Mouse (Mus musculus) forebrain, embryonic 11.5 days (tissue): Measurements from ENCODE around the gene Cnnm2. TPM values are rescaled to one million over a fixed set of nuclear protein-coding genes. Genes with fewer than 3 reads are reported as not detected.
A peak's percentile ranks its signal among the peaks of the same experiment; 100 is the strongest.
"Not testable (repeated sequence)": the region's sequence is repeated elsewhere in the genome, so short reads cannot be mapped to it uniquely, and the experiment has no call there.

Source experiments
- ATAC-seq: fragments of 200-750 bp; cut with Nextera tagmentation; replicated peaks from 2 replicates; pipeline ENCODE4 v1.8.0; 2017; ENCODE audit warnings: moderate TSS enrichment; ENCODE audit not compliant: low FRiP score
- DNase-seq: peaks from one replicate; pipeline ENCODE4 v3.0.0-alpha.2; 2017; ENCODE audit warnings: low spot score
- H3K27ac ChIP-seq: fragments of 300-500 bp; sonication (generic); 2 replicates; pipeline ENCODE4 v1.5.1; 2014; ENCODE audit warnings: low read depth, low read length
- H3K27me3 ChIP-seq: fragments of 300-500 bp; sonication (generic); 2 replicates; pipeline ENCODE4 v1.6.1; 2014; ENCODE audit warnings: mild to moderate bottlenecking, low read length, mixed read lengths; ENCODE audit not compliant: control insufficient read depth, insufficient read depth
- H3K36me3 ChIP-seq: fragments of 300-500 bp; sonication (generic); 2 replicates; pipeline ENCODE4 v1.6.1; 2014; ENCODE audit warnings: mild to moderate bottlenecking, low read length, moderate library complexity, mixed read lengths; ENCODE audit not compliant: control insufficient read depth, insufficient read depth
- H3K4me1 ChIP-seq: fragments of 300-500 bp; sonication (generic); replicated peaks from 2 replicates; pipeline ENCODE4 v1.6.1; 2014; ENCODE audit warnings: low read length, mixed read lengths; ENCODE audit not compliant: control insufficient read depth, insufficient read depth
- H3K4me2 ChIP-seq: fragments of 300-500 bp; sonication (generic); 2 replicates; pipeline ENCODE4 v1.6.1; 2014; ENCODE audit warnings: low read depth, mild to moderate bottlenecking, low read length, moderate library complexity, mixed read lengths; ENCODE audit not compliant: severe bottlenecking
- H3K4me3 ChIP-seq: fragments of 300-500 bp; sonication (generic); 2 replicates; pipeline ENCODE4 v1.5.1; 2014; ENCODE audit warnings: low read depth, low read length
- H3K9ac ChIP-seq: fragments of 300-500 bp; sonication (generic); 2 replicates; pipeline ENCODE4 v1.6.1; 2014; ENCODE audit warnings: low read length
- H3K9me3 ChIP-seq: fragments of 300-500 bp; sonication (generic); 2 replicates; pipeline ENCODE4 v1.6.1; 2016; ENCODE audit warnings: low read length, mixed read lengths; ENCODE audit not compliant: control insufficient read depth
- WGBS: fragments of 180-500 bp; shearing (Covaris S2); extraction: QIAGEN DNeasy Blood & Tissue Kit; methylation state at CpG from one replicate; pipeline ENCODE4 v1.1.7; 2014; 5-methylcytosine and 5-hydroxymethylcytosine counted together
- polyA plus RNA-seq: library from polyadenylated mRNA; unstranded; fragments of >200 nt; fragmentation: Nextera tagmentation; extraction: Ambion mirVana; gene quantifications from 2 replicates; pipeline ENCODE4 v1.2.1, GENCODE M21; 2014

Cnnm2 gene
- polyA plus RNA-seq, 1 experiment from 2014 or later = 3.8 TPM

GRCm38 (mm10) chr19:46728909-46729308 is 32.5 kb upstream of the Cnnm2 start:
- H3K4me3 ChIP-seq = no peak overlapping the region
- no peak overlapping the region for H3K9ac ChIP-seq
- 91% methylated on average over 3 of the region's 3 CpGs for WGBS
- peak; percentile 18 for DNase-seq
- no peaks in the 10 kb centered on the region for H3K36me3 ChIP-seq
- H3K9me3 ChIP-seq = no peaks in the 10 kb centered on the region
- H3K27me3 ChIP-seq = no peaks in the 10 kb centered on the region
- no peaks in the 10 kb centered on the region for H3K4me1 ChIP-seq
- H3K4me2 ChIP-seq = no peak overlapping the region
- no peak overlapping the region for H3K27ac ChIP-seq
- no peak for ATAC-seq

- Histone ChIP-seq H3K36me3 (no peaks in the 10 kb centered on the region), H3K27me3 (no peaks in the 10 kb centered on the region), H3K4me2 (no peak overlapping the region), H3K9me3 (no peaks in the 10 kb centered on the region), H3K4me3 (no peak overlapping the region), H3K4me1 (no peaks in the 10 kb centered on the region), H3K9ac (no peak overlapping the region), H3K27ac (no peak overlapping the region)
- WGBS = 93% methylated on average over 10 of the region's 10 CpGs
- DNase-seq (peak; percentile 42), ATAC-seq (no peak)
Measured at GRCm38 (mm10) chr19:46731351-46731750, 30.0 kb upstream of the Cnnm2 start.

DNA sequence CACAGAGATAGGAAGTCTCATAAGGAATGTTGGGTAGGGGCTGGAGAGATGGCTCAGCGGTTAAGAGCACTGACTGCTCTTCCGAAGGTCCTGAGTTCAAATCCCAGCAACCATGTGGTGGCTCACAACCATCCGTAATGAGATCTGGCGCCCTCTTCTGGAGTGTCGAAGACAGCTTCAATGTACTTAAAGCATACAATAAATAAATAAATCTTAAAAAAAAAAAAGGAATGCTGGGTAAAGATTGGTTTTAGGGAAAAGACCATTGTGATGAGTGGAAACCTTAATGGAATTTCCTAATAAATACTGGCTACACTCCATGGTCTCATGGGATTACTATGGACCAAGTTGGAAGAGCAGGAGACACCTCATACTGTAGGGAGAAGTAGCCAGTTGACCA is 28.7 kb upstream of the Cnnm2 start:
- H3K27ac ChIP-seq, ATAC-seq, H3K4me3 ChIP-seq, H3K27me3 ChIP-seq, H3K4me1 ChIP-seq, H3K4me2 ChIP-seq, H3K9ac ChIP-seq, H3K36me3 ChIP-seq, H3K9me3 ChIP-seq: not testable (repeated sequence)
- peak; percentile 18 for DNase-seq
- WGBS = 92% methylated on average over 5 of the region's 5 CpGs

- 89% methylated on average over 7 of the region's 7 CpGs for WGBS
Measured at GRCm38 (mm10) chr19:46733626-46734025, 27.8 kb upstream of the Cnnm2 start.

GRCm38 (mm10) chr19:46735241-46735640 is 26.2 kb upstream of the Cnnm2 start:
- H3K4me2 ChIP-seq = no peak overlapping the region
- no peaks in the 10 kb centered on the region for H3K36me3 ChIP-seq
- DNase-seq (peak; percentile 17), ATAC-seq (no peak)
- H3K9ac ChIP-seq = no peak overlapping the region
- no peaks in the 10 kb centered on the region for H3K4me1 ChIP-seq
- no peak overlapping the region for H3K4me3 ChIP-seq
- H3K9me3 ChIP-seq = no peaks in the 10 kb centered on the region
- H3K27me3 ChIP-seq = no peaks in the 10 kb centered on the region
- H3K27ac ChIP-seq = no peak overlapping the region
- 71% methylated on average over 5 of the region's 5 CpGs for WGBS

More at GRCm38 (mm10) chr19:46733626-46734025, 27.8 kb upstream of the Cnnm2 start:
- Histone ChIP-seq H3K4me3 (no peak overlapping the region), H3K9me3 (no peaks in the 10 kb centered on the region), H3K27me3 (no peaks in the 10 kb centered on the region), H3K9ac (no peak overlapping the region), H3K36me3 (no peaks in the 10 kb centered on the region), H3K4me1 (no peaks in the 10 kb centered on the region), H3K27ac (no peak overlapping the region), H3K4me2 (no peak overlapping the region)
- DNase-seq (no peak), ATAC-seq (no peak)

DNA sequence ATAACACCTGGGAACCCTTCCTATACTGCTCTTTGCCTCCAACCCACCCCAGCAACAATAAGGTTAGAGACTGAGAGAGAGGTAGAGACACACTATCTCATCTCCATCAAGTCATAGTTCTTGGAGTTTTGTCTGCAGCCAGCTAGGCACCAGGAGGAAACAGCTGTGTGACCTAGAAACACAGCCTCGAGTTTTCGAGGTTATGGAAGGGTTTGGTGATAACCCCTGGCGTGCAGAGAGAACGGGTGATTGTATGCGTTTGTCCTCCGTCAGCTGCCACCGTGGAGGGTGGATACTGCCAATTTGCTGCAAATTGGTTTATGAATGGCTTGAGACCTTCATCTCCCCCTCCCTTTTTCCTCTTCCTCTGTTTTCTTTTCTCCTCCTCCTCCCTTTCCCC is 24.3 kb upstream of the Cnnm2 start:
- H3K36me3 ChIP-seq = no peaks in the 10 kb centered on the region
- H3K4me1 ChIP-seq = no peaks in the 10 kb centered on the region
- H3K27ac ChIP-seq = no peak overlapping the region
- no peak for DNase-seq
- H3K9me3 ChIP-seq = no peaks in the 10 kb centered on the region
- 87% methylated on average over 7 of the region's 7 CpGs for WGBS
- H3K4me3 ChIP-seq = no peak overlapping the region
- no peaks in the 10 kb centered on the region for H3K27me3 ChIP-seq
- H3K4me2 ChIP-seq = no peak overlapping the region
- no peak overlapping the region for H3K9ac ChIP-seq
- no peak for ATAC-seq

DNA sequence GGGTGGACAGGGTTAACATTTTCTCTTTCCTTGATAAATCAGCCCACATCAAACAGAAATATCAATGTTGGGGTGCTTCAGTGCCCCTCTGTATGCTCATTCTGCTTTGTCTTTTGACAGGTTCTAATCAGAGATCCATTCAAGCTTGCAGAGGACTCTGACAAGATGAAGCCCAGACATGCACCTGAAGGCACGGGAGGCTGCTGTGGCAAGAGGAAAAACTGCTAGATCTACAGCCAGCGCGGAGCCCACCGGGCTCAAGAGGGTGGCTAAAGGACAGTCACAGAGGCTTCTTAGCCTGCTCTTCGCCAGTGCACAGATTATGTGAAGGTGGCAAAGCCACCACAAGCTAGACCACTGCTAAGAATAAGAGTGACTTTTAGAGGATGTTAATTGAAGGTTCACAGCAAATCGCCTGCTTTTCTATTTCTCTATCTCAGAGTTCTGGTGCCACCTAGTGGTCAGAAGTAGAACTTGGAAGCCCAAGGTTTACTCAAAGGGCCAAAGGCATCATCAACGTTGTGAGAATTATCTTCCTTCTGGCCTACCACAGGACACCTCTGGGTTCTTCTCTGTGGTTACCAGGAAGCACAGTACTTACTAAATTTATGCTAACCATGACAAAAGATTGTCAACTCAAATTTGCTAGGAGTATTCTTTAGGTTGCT is 20.9 kb upstream of the Cnnm2 start:
- ATAC-seq (no peak), DNase-seq (peak; percentile 57)
- 52% methylated on average over 7 of the region's 7 CpGs for WGBS
- Histone ChIP-seq H3K27ac (no peak overlapping the region), H3K4me2 (no peak overlapping the region), H3K9me3 (no peaks in the 10 kb centered on the region), H3K9ac (no peak overlapping the region), H3K4me1 (no peaks in the 10 kb centered on the region), H3K4me3 (no peak overlapping the region), H3K27me3 (no peaks in the 10 kb centered on the region), H3K36me3 (no peaks in the 10 kb centered on the region)

DNA sequence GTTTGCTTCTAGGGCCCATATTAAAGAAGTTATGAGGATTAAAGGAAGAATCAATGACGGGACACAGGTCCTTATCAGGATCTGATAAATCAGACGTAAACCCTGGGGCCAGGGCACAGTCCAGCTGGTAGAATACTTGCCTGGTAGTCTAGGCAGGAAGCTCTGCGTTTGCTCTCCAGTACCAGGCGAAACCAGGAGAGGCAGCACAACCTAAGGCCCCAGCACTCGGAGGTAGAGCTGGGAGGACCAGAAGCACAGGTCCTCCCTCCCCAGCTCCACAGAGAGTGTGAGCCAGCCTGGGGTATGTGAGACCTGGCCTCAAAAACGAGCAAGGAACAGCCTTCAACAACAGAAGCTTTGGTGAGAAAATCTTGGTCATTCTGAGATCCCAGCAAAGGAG is 19.8 kb upstream of the Cnnm2 start:
- ATAC-seq (no peak), DNase-seq (no peak)
- no peak overlapping the region for H3K9ac ChIP-seq
- no peaks in the 10 kb centered on the region for H3K36me3 ChIP-seq
- no peaks in the 10 kb centered on the region for H3K9me3 ChIP-seq
- 44% methylated on average over 6 of the region's 6 CpGs for WGBS
- no peak overlapping the region for H3K27ac ChIP-seq
- no peaks in the 10 kb centered on the region for H3K27me3 ChIP-seq
- H3K4me1 ChIP-seq = no peaks in the 10 kb centered on the region
- no peak overlapping the region for H3K4me3 ChIP-seq
- no peak overlapping the region for H3K4me2 ChIP-seq

- H3K4me3 ChIP-seq = no peak overlapping the region
- H3K4me1 ChIP-seq = no peaks in the 10 kb centered on the region
- DNase-seq = no peak
- H3K9ac ChIP-seq = no peak overlapping the region
- H3K36me3 ChIP-seq = no peaks in the 10 kb centered on the region
- H3K27me3 ChIP-seq = no peaks in the 10 kb centered on the region
- H3K27ac ChIP-seq = no peak overlapping the region
- H3K9me3 ChIP-seq = no peaks in the 10 kb centered on the region
- H3K4me2 ChIP-seq = no peak overlapping the region
- no peak for ATAC-seq
- WGBS = 80% methylated on average over 9 of the region's 9 CpGs
Measured at GRCm38 (mm10) chr19:46744681-46745080, 16.7 kb upstream of the Cnnm2 start.
